Mouse (Mus musculus) limb, embryonic 13.5 days (tissue): ENCODE results near the gene Selp. TPM values are rescaled to one million over a fixed set of nuclear protein-coding genes. Genes with fewer than 3 reads are reported as not detected.

Experiments used
- ATAC-seq: fragments of 200-750 bp; cut with Nextera tagmentation; 2 replicates; pipeline ENCODE4 v1.8.0; 2017; ENCODE audit warnings: low read depth, moderate number of reproducible peaks, moderate TSS enrichment; ENCODE audit not compliant: low FRiP score
- H3K27ac ChIP-seq: fragments of 300-500 bp; sonication (generic); 2 replicates; pipeline ENCODE4 v1.5.1; 2015; ENCODE audit warnings: inconsistent platforms, mild to moderate bottlenecking, moderate library complexity
- H3K27me3 ChIP-seq: fragments of 300-500 bp; sonication (generic); 2 replicates; pipeline ENCODE4 v1.6.1; 2015; ENCODE audit warnings: mild to moderate bottlenecking, inconsistent platforms
- H3K36me3 ChIP-seq: fragments of 300-500 bp; sonication (generic); 2 replicates; pipeline ENCODE4 v1.6.1; 2015; ENCODE audit warnings: inconsistent platforms, mild to moderate bottlenecking, moderate library complexity
- H3K4me1 ChIP-seq: fragments of 300-500 bp; sonication (generic); 2 replicates; pipeline ENCODE4 v1.6.1; 2015; ENCODE audit warnings: inconsistent platforms
- H3K4me2 ChIP-seq: fragments of 300-500 bp; sonication (generic); replicated peaks from 2 replicates; pipeline ENCODE4 v1.6.1; 2015; ENCODE audit warnings: inconsistent platforms, mild to moderate bottlenecking, moderate library complexity
- H3K4me3 ChIP-seq: fragments of 300-500 bp; sonication (generic); 2 replicates; pipeline ENCODE4 v1.5.1; 2015; ENCODE audit warnings: moderate library complexity, mild to moderate bottlenecking, inconsistent platforms
- H3K9ac ChIP-seq: fragments of 300-500 bp; sonication (generic); 2 replicates; pipeline ENCODE4 v1.6.1; 2015; ENCODE audit warnings: mild to moderate bottlenecking, inconsistent platforms
- H3K9me3 ChIP-seq: fragments of 300-500 bp; sonication (generic); 2 replicates; pipeline ENCODE4 v1.6.1; 2016; ENCODE audit warnings: inconsistent platforms
- WGBS: fragments of 180-500 bp; shearing (Covaris S2); methylation state at CpG from one replicate; pipeline ENCODE4 v1.1.7; 2015; 5-methylcytosine and 5-hydroxymethylcytosine counted together
- polyA plus RNA-seq: library from polyadenylated mRNA; unstranded; fragments of >200 nt; fragmentation: Nextera tagmentation; extraction: Ambion mirVana; gene quantifications from 2 replicates; pipeline ENCODE4 v1.2.1, GENCODE M21; 2015

Selp gene
- polyA plus RNA-seq, 1 experiment from 2014 or later: not detected

DNA sequence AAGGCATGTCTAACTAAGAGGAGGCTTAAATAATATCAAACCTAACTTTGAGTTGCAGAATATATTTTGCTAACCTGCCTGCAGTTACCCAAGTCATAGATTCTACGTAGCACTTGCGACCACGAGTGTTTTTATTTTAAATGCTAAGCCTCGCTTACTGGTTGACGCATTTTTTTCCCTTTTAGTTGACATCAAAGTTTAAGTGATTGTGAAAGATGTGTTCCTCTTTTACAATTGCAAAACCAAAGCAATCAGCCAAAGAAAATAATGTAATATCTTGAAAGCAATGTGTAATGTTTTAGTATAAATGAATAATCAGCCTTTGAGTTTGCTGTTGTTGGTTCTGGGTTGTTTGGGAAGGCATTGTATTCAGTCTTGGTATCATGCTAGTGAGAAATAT, 37.8 kb downstream of the Selp start:
- no peak overlapping the region for H3K27ac ChIP-seq
- H3K27me3 ChIP-seq: peaks cover 6% of the 10 kb centered on the region; the same call in 1 of the 2 replicates
- H3K4me1 ChIP-seq: peaks cover 7% of the 10 kb centered on the region
- H3K9me3 ChIP-seq: no peaks in the 10 kb centered on the region
- 82% methylated on average over 5 of the region's 5 CpGs for WGBS
- no peaks in the 10 kb centered on the region for H3K36me3 ChIP-seq
- no peak overlapping the region for H3K4me3 ChIP-seq
- H3K4me2 ChIP-seq: no peak overlapping the region
- no peak overlapping the region for H3K9ac ChIP-seq
- no peak for ATAC-seq

DNA sequence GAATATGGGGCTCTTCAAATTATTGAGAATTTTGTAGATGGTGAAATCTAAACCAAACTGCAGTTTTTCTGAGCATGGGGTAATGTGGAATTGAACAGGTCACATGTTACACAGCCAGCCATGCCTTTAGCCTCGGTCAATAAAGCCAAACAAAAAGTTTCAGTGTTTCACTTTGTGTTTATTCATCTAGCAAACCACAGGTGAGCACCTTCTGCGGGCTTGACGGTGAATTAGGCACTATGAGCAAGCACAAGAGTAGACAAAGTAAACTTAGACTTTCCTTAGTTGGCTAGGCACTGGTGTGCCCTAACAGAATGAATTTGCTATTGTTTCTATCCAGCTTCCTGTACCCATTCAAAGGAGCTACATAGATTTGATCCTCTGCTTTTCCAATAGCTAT, 39.9 kb downstream of the Selp start:
- no peak overlapping the region for H3K9ac ChIP-seq
- H3K4me2 ChIP-seq: no peak overlapping the region
- ATAC-seq: no peak
- no peak overlapping the region for H3K27ac ChIP-seq
- no peaks in the 10 kb centered on the region for H3K36me3 ChIP-seq
- WGBS: 76% methylated on average over 3 of the region's 3 CpGs
- H3K9me3 ChIP-seq: no peaks in the 10 kb centered on the region
- H3K4me3 ChIP-seq: no peak overlapping the region
- H3K27me3 ChIP-seq: peaks cover 6% of the 10 kb centered on the region; the same call in 1 of the 2 replicates
- peaks cover 7% of the 10 kb centered on the region for H3K4me1 ChIP-seq

DNA sequence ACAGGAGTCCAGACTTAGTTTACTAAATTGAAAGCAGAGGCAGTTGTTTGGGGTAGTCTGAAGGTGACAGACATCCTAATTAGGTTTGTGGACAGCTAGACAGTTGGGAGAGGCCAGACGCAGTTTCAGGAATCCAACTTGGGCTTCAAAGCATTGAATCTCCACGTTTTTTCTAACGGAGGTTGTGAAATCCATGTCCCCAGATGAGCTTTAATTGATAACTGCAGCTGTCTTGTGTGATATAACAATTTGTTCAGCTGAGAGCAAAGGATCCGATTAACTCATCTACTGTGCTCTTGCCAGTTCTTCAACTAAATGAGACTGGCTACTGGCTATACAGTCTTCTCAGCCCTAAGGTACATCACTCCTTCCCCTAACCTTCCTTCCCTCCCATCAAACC, 43.5 kb downstream of the Selp start:
- Histone ChIP-seq H3K36me3 (no peaks in the 10 kb centered on the region), H3K9ac (no peak overlapping the region), H3K27me3 (no peaks in the 10 kb centered on the region), H3K27ac (no peak overlapping the region), H3K9me3 (no peaks in the 10 kb centered on the region), H3K4me1 (no peaks in the 10 kb centered on the region), H3K4me3 (no peak overlapping the region), H3K4me2 (no peak overlapping the region)
- no peak for ATAC-seq
- 52% methylated on average over 4 of the region's 4 CpGs for WGBS

DNA sequence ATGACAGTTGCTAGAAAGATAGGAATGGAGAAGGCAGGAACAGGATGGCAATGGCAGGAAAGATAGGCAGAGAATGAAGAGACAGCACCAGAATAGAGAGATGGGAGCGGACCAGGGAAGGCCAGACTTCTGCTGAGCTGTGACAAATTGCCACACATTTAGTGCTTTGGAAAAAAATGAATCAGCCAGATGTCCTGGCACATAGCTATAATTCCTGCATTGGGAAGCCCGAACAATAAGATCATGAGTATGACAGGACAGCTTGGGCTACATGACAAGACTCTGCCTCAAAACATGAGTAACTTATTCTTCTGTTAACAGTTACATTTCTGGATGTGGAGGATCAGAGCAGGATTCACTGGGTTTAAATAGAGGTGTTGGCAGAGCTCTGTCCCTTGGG, 44.7 kb downstream of the Selp start:
- Histone ChIP-seq H3K27me3 (no peaks in the 10 kb centered on the region), H3K36me3 (no peaks in the 10 kb centered on the region), H3K4me3 (no peak overlapping the region), H3K9me3 (no peaks in the 10 kb centered on the region), H3K4me1 (no peaks in the 10 kb centered on the region), H3K27ac (no peak overlapping the region), H3K4me2 (no peak overlapping the region), H3K9ac (no peak overlapping the region)
- WGBS: 88% methylated on average over 2 of the region's 2 CpGs
- ATAC-seq: no peak

DNA sequence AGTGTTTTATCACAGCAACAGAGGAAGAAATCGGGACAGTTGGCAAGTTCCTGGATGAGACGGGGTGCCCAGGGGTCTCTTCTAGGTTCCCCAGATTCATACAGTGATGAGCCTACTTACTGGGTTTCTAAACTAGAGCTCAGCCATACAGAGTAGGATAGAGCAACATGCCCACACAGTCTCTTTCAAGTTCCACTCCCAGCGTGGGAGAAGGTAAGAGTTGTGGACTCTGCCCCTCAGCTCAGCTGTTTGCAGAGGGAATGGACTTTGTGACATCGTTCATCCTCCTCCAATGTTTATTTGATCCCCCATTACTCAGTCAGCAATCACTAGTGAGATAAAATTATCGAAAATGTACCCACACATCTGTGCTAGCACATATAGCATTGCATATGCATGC, 47.7 kb downstream of the Selp start:
- Histone ChIP-seq H3K4me1 (no peaks in the 10 kb centered on the region), H3K27ac (no peak overlapping the region), H3K4me2 (no peak overlapping the region), H3K27me3 (no peaks in the 10 kb centered on the region), H3K36me3 (no peaks in the 10 kb centered on the region), H3K9ac (no peak overlapping the region), H3K9me3 (no peaks in the 10 kb centered on the region), H3K4me3 (no peak overlapping the region)
- no peak for ATAC-seq
- WGBS: 86% methylated on average over 5 of the region's 5 CpGs

DNA sequence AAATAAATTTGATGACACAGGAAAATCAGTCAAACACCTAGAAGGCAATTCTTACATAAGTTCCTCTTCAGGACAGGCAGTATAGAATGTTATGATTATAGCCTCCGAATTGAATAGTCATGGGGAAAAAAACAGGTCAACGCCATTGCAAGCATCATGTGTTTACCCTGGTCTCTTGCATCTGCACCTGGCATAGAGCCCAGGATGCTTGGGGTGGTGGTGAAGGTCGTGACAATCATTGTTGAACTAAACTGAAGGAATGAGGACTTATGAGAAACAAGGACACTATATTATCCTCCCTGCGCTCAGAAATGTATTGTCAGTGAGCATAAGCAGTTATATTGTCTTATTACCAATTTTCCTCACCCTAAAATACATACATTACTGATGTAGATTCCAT, 53.8 kb downstream of the Selp start:
- H3K27me3 ChIP-seq: no peaks in the 10 kb centered on the region
- no peak for ATAC-seq
- no peak overlapping the region for H3K9ac ChIP-seq
- no peak overlapping the region for H3K4me3 ChIP-seq
- no peak overlapping the region for H3K4me2 ChIP-seq
- 76% methylated on average over 4 of the region's 4 CpGs for WGBS
- H3K27ac ChIP-seq: no peak overlapping the region
- no peaks in the 10 kb centered on the region for H3K4me1 ChIP-seq
- H3K9me3 ChIP-seq: no peaks in the 10 kb centered on the region
- H3K36me3 ChIP-seq: no peaks in the 10 kb centered on the region

DNA sequence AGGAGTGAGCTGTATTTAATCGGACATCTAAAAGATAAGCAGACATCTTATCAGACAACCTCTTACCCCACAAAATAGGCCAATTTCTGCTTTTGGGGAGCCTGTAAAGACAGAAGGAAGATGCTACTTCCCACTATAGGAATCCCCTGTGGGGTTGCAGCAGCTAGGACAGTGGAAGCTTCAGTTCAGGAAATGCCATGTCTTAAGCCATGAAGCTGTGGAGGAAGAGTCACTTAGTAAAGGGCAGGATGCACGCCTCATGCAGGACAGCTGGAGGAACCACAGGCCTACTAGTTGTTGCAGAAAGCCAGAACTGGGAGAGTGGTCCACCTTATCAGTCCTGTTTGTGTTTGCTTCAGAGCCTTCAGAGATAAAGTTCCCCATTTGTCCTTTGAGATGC, 55.4 kb downstream of the Selp start:
- H3K4me2 ChIP-seq: no peak overlapping the region
- no peak for ATAC-seq
- WGBS: 90% methylated on average over 2 of the region's 2 CpGs
- H3K4me1 ChIP-seq: no peaks in the 10 kb centered on the region
- no peaks in the 10 kb centered on the region for H3K36me3 ChIP-seq
- H3K9me3 ChIP-seq: no peaks in the 10 kb centered on the region
- no peak overlapping the region for H3K9ac ChIP-seq
- H3K4me3 ChIP-seq: no peak overlapping the region
- no peaks in the 10 kb centered on the region for H3K27me3 ChIP-seq
- H3K27ac ChIP-seq: no peak overlapping the region

DNA sequence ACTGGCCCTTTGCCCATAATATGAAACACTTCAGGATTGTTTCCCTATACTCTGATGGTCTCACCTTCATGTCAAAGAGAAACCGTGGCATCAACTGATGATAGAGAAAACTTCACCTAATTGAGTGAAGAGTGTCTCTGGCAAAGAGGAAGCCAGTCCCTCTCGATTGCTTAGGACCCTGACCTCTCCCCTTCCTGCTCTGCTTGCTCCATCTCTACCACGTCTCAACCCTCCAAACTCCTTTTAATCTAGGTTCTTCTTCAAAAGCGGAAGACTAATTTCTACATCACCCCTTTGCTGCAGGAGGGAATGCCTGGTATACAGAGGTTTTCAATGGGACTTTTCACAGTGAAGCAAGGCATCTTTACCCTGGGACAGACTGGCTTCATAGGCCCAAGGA, 58.1 kb downstream of the Selp start:
- ATAC-seq: no peak
- Histone ChIP-seq H3K9ac (no peak overlapping the region), H3K27ac (no peak overlapping the region), H3K36me3 (no peaks in the 10 kb centered on the region), H3K4me3 (no peak overlapping the region), H3K9me3 (no peaks in the 10 kb centered on the region), H3K27me3 (no peaks in the 10 kb centered on the region), H3K4me2 (no peak overlapping the region), H3K4me1 (no peaks in the 10 kb centered on the region)
- WGBS: 81% methylated on average over 4 of the region's 4 CpGs

DNA sequence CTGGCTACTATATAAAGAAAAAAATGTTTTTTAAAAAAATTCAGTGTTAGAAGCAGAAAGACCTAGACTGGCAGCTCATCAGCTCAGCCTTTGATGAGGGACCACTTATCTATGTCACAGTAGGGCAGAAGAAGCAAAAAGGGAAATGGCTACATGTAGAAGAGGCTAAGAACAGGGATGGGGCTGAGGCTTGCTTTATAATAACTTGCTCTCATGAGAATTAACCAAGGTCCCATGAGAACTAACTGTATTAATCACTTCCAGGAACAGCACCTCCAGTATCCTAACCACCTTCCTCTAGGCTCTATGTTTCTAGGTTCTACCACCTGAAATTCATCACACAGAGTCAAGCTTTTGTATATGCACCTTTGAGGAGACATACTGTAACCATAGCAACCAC, 61.8 kb downstream of the Selp start:
- no peaks in the 10 kb centered on the region for H3K4me1 ChIP-seq
- H3K36me3 ChIP-seq: no peaks in the 10 kb centered on the region
- no peaks in the 10 kb centered on the region for H3K9me3 ChIP-seq
- ATAC-seq: no peak
- no peak overlapping the region for H3K4me2 ChIP-seq
- no peak overlapping the region for H3K9ac ChIP-seq
- H3K4me3 ChIP-seq: no peak overlapping the region
- no peak overlapping the region for H3K27ac ChIP-seq
- H3K27me3 ChIP-seq: no peaks in the 10 kb centered on the region

DNA sequence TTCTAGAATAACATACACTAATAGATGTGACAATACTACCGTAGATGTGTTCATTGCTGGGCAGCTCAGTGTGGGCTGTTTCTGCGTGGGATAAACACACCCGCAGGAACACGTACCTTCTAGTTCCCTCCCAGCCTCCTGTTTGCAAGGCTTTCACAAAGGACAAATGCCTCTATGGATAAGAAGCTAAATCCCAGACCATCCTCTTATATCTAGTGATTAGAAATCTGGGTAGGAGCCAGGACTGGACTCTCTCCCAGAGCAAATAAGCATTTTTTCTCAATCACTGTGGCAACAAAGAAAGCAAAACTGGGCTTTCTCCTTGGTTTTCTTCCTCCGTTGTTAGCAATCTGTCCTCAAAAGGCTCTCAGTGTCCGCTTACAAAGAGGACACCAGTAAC, 63.4 kb downstream of the Selp start:
- Histone ChIP-seq H3K36me3 (no peaks in the 10 kb centered on the region), H3K4me3 (no peak overlapping the region), H3K4me1 (no peaks in the 10 kb centered on the region), H3K27me3 (no peaks in the 10 kb centered on the region), H3K9me3 (no peaks in the 10 kb centered on the region), H3K9ac (no peak overlapping the region), H3K27ac (no peak overlapping the region), H3K4me2 (no peak overlapping the region)
- no peak for ATAC-seq
- 89% methylated on average over 6 of the region's 6 CpGs for WGBS

DNA sequence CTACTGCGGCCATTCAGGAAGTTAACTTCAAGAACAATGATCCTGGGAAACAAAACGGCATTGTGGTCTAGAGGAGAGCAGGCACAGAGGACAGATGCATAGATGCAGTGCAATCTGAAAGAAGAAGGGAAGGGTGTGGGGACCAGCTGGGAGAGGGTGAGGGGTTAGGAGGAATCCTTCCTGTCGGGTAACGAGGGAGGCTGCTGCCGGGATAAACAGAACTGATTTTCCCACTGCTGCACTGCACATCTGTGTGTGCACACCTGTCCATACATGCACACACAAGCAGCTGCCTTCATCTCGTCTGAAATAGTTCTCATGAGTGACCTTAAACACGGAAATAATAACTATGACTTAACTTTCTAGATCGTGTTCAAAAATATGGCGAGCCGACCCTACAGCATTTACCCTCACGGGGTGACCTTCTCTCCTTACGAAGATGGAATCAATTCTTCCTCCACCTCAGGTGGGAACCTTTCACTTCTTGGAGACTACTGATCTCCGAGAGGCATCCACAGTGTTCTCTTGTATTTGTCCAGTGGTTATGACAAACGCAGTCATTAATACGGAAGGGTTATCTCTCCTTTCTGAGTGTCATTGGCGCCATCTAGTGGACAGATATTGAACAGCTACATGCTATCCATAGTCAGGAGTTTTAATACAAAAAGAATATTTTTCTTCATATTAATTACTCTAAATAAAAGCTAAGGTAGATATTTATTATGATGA, 69.2 kb downstream of the Selp start:
- no peak for ATAC-seq
- Histone ChIP-seq H3K9ac (peak overlapping the region; percentile 8; the same call in 1 of the 2 replicates), H3K4me1 (no peaks in the 10 kb centered on the region), H3K27me3 (0 out of 2 replicates have a peak, but pooled peaks cover 4% of the 10 kb centered on the region), H3K4me2 (peak overlapping the region; percentile 51), H3K36me3 (no peaks in the 10 kb centered on the region), H3K9me3 (no peaks in the 10 kb centered on the region), H3K4me3 (peak overlapping the region; percentile 22), H3K27ac (no peak overlapping the region)
- 45% methylated on average over 16 of the region's 16 CpGs for WGBS

DNA sequence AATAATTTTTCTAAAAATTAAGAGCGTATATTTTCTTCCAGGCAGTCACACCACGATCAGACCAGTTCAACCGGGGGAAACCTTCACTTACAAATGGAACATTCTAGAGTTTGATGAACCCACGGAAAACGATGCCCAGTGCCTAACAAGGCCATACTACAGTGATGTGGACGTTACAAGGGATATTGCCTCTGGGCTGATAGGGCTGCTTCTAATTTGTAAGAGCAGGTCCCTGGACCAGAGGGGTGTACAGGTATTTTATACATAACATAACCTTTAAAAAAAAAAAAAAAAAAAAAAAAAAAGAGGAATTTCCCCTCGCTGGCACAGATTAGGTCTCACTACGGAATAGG, 69.8 kb downstream of the Selp start:
- ATAC-seq: no peak
- no peaks in the 10 kb centered on the region for H3K4me1 ChIP-seq
- 44% methylated on average over 8 of the region's 8 CpGs for WGBS

DNA sequence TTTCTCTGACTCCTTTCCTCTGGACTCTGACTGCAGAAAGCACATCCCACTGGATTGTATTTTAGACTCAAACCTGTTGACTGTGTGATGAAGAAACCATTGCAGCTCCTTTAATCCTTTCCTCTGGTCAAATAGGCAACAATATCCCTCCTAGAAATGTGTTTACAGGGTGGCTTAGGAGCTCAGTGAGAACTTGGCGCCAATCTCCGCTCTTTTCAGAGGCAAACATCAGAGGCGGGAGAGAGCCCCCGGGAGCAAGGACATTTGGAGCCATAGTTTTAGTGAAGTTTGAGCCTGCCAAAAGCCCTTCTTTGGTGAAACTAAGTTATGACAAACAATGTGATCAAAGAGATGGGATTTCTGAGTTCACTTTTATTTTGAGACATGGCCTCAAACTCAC, 70.3 kb downstream of the Selp start:
- no peak overlapping the region for H3K9ac ChIP-seq
- no peak overlapping the region for H3K27ac ChIP-seq
- WGBS: 61% methylated on average over 4 of the region's 4 CpGs
- 0 out of 2 replicates have a peak, but pooled peaks cover 4% of the 10 kb centered on the region for H3K27me3 ChIP-seq
- no peaks in the 10 kb centered on the region for H3K9me3 ChIP-seq
- H3K4me3 ChIP-seq: no peak overlapping the region
- no peaks in the 10 kb centered on the region for H3K4me1 ChIP-seq
- H3K4me2 ChIP-seq: no peak overlapping the region
- ATAC-seq: no peak
- no peaks in the 10 kb centered on the region for H3K36me3 ChIP-seq

More for the DNA sequence above, 69.8 kb downstream of the Selp start:
- no peak overlapping the region for H3K9ac ChIP-seq
- 0 out of 2 replicates have a peak, but pooled peaks cover 4% of the 10 kb centered on the region for H3K27me3 ChIP-seq
- no peak overlapping the region for H3K4me2 ChIP-seq
- H3K36me3 ChIP-seq: no peaks in the 10 kb centered on the region
- no peaks in the 10 kb centered on the region for H3K9me3 ChIP-seq
- no peak overlapping the region for H3K4me3 ChIP-seq
- H3K27ac ChIP-seq: no peak overlapping the region
